Mouse (Mus musculus) limb, embryonic 11.5 days (tissue): Measurements from ENCODE around the gene Plac9b. TPM values are rescaled to one million over a fixed set of nuclear protein-coding genes. Genes with fewer than 3 reads are reported as not detected.
"Not testable (repeated sequence)": the region's sequence is repeated elsewhere in the genome, so short reads cannot be mapped to it uniquely, and the experiment has no call there.

Experiments
- ATAC-seq: fragments of 200-750 bp; cut with Nextera tagmentation; 2 replicates; pipeline ENCODE4 v1.8.0; 2017; ENCODE audit warnings: low read depth; ENCODE audit not compliant: insufficient number of reproducible peaks, low FRiP score, low TSS enrichment
- DNase-seq: peaks from one replicate; pipeline ENCODE4 v3.0.0-alpha.2; 2015; ENCODE audit warnings: low spot score
- H3K27ac ChIP-seq: fragments of 300-500 bp; sonication (generic); replicated peaks from 2 replicates; pipeline ENCODE4 v1.5.1; 2014; ENCODE audit warnings: low read depth, mild to moderate bottlenecking, low read length
- H3K27me3 ChIP-seq: fragments of 300-500 bp; sonication (generic); 2 replicates; pipeline ENCODE4 v1.6.1; 2014; ENCODE audit warnings: mild to moderate bottlenecking, low read length, mixed read lengths; ENCODE audit not compliant: control insufficient read depth, insufficient read depth
- H3K36me3 ChIP-seq: fragments of 300-500 bp; sonication (generic); 2 replicates; pipeline ENCODE4 v1.6.1; 2014; ENCODE audit warnings: mild to moderate bottlenecking, low read length, moderate library complexity, mixed read lengths; ENCODE audit not compliant: control insufficient read depth, insufficient read depth
- H3K4me1 ChIP-seq: fragments of 300-500 bp; sonication (generic); 2 replicates; pipeline ENCODE4 v1.6.1; 2014; ENCODE audit warnings: low read length, mixed read lengths; ENCODE audit not compliant: control insufficient read depth, insufficient read depth
- H3K4me2 ChIP-seq: fragments of 300-500 bp; sonication (generic); 2 replicates; pipeline ENCODE4 v1.6.1; 2014; ENCODE audit warnings: low read depth, mild to moderate bottlenecking, moderate library complexity; ENCODE audit not compliant: severe bottlenecking
- H3K4me3 ChIP-seq: fragments of 300-500 bp; sonication (generic); 2 replicates; pipeline ENCODE4 v1.5.1; 2014; ENCODE audit warnings: low read depth, low read length
- H3K9ac ChIP-seq: fragments of 300-500 bp; sonication (generic); 2 replicates; pipeline ENCODE4 v1.6.1; 2014; ENCODE audit warnings: mild to moderate bottlenecking, low read length
- H3K9me3 ChIP-seq: fragments of 300-500 bp; sonication (generic); 2 replicates; pipeline ENCODE4 v1.6.1; 2016; ENCODE audit warnings: low read length; ENCODE audit not compliant: control insufficient read depth
- WGBS: fragments of 180-500 bp; shearing (Covaris S2); extraction: QIAGEN DNeasy Blood & Tissue Kit; methylation state at CpG from one replicate; pipeline ENCODE4 v1.1.7; 2014; 5-methylcytosine and 5-hydroxymethylcytosine counted together
- polyA plus RNA-seq: library from polyadenylated mRNA; unstranded; fragments of >200 nt; fragmentation: Nextera tagmentation; extraction: Ambion mirVana; gene quantifications from 2 replicates; pipeline ENCODE4 v1.2.1, GENCODE M21; 2014

Plac9b gene
- polyA plus RNA-seq: 0.45 TPM in 1 of 2 replicates, not detected in the other

- H3K27me3 ChIP-seq, H3K9ac ChIP-seq, H3K4me2 ChIP-seq, DNase-seq, H3K4me3 ChIP-seq, H3K9me3 ChIP-seq, H3K4me1 ChIP-seq, ATAC-seq, H3K36me3 ChIP-seq, H3K27ac ChIP-seq: not testable (repeated sequence)
- WGBS: no CpG with 5 or more reads among the region's 10 CpGs
Measured at GRCm38 (mm10) chr14:26182380-26182779, at the start of gene Plac9b. Gene Plac9b (minus strand): TSS chr14:26182480.

GRCm38 (mm10) chr14:26216233-26217000, 34.1 kb upstream of the Plac9b start:
- whole genome bisulfite sequencing: no CpG with 5 or more reads among the region's 5 CpGs

GRCm38 (mm10) chr14:26206926-26207247, 24.6 kb upstream of the Plac9b start, which contains the start of gene Tmem254b:
Gene Tmem254b (minus strand): TSS chr14:26207041.
- H3K9me3 ChIP-seq, H3K4me2 ChIP-seq, H3K4me1 ChIP-seq, H3K9ac ChIP-seq, ATAC-seq, H3K27ac ChIP-seq, H3K36me3 ChIP-seq, DNase-seq, H3K27me3 ChIP-seq, H3K4me3 ChIP-seq: not testable (repeated sequence)
- WGBS: no CpG with 5 or more reads among the region's 10 CpGs

More at GRCm38 (mm10) chr14:26216233-26217000, 34.1 kb upstream of the Plac9b start:
- not testable (repeated sequence) for H3K27ac ChIP-seq, H3K4me2 ChIP-seq, DNase-seq, H3K9me3 ChIP-seq, H3K4me3 ChIP-seq, H3K4me1 ChIP-seq, H3K9ac ChIP-seq, H3K27me3 ChIP-seq, ATAC-seq, H3K36me3 ChIP-seq

GRCm38 (mm10) chr14:26206197-26206925, 24.1 kb upstream of the Plac9b start:
- peak; percentile 39; the same call in 1 of the 2 replicates for ATAC-seq

GRCm38 (mm10) chr14:26197851-26198250, 15.6 kb upstream of the Plac9b start:
- WGBS: no CpG with 5 or more reads among the region's 3 CpGs
- not testable (repeated sequence) for ATAC-seq, DNase-seq, H3K36me3 ChIP-seq, H3K4me1 ChIP-seq, H3K9me3 ChIP-seq, H3K4me2 ChIP-seq, H3K9ac ChIP-seq, H3K27me3 ChIP-seq, H3K27ac ChIP-seq, H3K4me3 ChIP-seq

More at GRCm38 (mm10) chr14:26206197-26206925, 24.1 kb upstream of the Plac9b start:
- H3K4me1 ChIP-seq, H3K27ac ChIP-seq, DNase-seq, H3K4me3 ChIP-seq, H3K9ac ChIP-seq, H3K27me3 ChIP-seq, H3K4me2 ChIP-seq, H3K9me3 ChIP-seq, H3K36me3 ChIP-seq: not testable (repeated sequence)
- WGBS: no CpG with 5 or more reads among the region's 44 CpGs

GRCm38 (mm10) chr14:26188361-26188760, 6.1 kb upstream of the Plac9b start:
- not testable (repeated sequence) for ATAC-seq, H3K9ac ChIP-seq, H3K9me3 ChIP-seq, H3K4me1 ChIP-seq, DNase-seq, H3K36me3 ChIP-seq, H3K27ac ChIP-seq, H3K4me2 ChIP-seq, H3K27me3 ChIP-seq, H3K4me3 ChIP-seq
- WGBS: no CpG with 5 or more reads among the region's 8 CpGs

GRCm38 (mm10) chr14:26186638-26187037, 4.4 kb upstream of the Plac9b start:
- H3K4me1 ChIP-seq, H3K9me3 ChIP-seq, ATAC-seq, H3K4me2 ChIP-seq, H3K27ac ChIP-seq, H3K9ac ChIP-seq, H3K36me3 ChIP-seq, H3K4me3 ChIP-seq, DNase-seq, H3K27me3 ChIP-seq: not testable (repeated sequence)
- no CpG with 5 or more reads among the region's 9 CpGs for WGBS

- H3K4me3 ChIP-seq, H3K27ac ChIP-seq, H3K4me2 ChIP-seq, H3K9ac ChIP-seq, H3K4me1 ChIP-seq, ATAC-seq, H3K27me3 ChIP-seq, H3K9me3 ChIP-seq, DNase-seq, H3K36me3 ChIP-seq: not testable (repeated sequence)
- WGBS: no CpG with 5 or more reads among the region's 10 CpGs
Measured at GRCm38 (mm10) chr14:26181660-26182059, 620 bp downstream of the Plac9b start.
